Mouse (Mus musculus): ENCODE measurements around the gene Gm853.

The Gm853 gene

DNA sequence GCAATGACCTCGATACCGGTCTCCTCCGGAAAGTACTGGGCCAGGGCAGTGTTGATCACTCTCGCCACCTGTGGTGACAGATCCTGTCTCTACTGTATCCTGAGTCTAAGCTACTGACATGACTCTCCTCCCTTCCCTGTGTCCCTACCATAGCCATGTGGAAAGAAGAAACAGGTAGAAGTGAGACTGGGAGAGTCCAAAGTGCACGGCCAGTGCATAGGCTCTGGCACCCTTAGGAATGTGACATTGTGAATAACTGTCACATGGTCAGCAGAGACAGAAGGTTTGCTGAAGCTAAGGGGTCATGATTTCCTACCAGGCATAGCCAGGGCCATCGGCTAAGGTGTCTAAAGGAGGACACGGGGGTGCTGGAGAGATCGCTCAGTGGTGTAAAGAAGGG lies 6.8 kb downstream of the Gm853 start:
- no peak for DNase-seq (ENCODE audit: low read depth, low spot score)

- no peak for DNase-seq (ENCODE audit: low read depth, low spot score)
These were observed 8.3 kb downstream of the Gm853 start for GRCm38 (mm10) chr4:130213857-130214256.

DNA sequence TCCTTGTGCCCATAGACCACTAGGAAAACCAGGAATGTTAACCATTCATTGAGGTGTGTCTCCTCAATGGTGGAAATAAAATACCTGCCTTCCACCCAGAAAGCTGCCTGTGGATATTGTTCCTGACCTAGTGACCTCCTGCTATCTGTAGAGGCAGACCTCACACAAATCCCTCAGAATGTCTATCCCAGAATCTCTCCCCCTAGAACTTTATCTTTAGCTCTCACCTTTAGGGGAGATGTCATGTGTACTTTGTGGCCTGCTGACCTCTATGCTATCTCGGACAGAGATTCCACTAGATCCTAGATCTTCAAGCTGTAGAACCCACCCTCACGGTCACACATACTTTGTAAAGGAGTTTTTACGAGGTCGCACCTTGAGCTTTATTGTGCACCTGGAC lies 9.0 kb downstream of the Gm853 start:
- DNase-seq (ENCODE audit: low read depth, low spot score), result no peak

DNA sequence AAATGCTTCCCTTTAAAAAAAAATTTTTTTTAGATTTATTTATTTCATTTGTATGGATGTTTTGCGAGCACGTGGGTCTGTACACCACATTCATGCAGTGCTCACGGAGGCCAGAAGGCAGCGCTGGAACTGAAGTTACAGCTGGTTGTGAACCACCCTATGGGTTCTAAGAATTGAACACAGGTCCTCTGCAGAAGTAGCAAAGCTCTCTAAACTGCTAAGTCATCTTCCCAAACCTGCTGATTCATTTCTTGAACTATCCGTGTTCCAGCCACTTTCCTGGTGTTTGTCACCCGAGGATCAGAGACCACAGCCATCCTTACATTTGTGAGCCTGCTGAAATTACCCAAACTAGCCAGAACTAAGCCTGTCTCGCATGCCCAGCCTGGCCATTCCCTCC lies 9.8 kb downstream of the Gm853 start:
- DNase-seq (ENCODE audit: low read depth, low spot score), result no peak

DNA sequence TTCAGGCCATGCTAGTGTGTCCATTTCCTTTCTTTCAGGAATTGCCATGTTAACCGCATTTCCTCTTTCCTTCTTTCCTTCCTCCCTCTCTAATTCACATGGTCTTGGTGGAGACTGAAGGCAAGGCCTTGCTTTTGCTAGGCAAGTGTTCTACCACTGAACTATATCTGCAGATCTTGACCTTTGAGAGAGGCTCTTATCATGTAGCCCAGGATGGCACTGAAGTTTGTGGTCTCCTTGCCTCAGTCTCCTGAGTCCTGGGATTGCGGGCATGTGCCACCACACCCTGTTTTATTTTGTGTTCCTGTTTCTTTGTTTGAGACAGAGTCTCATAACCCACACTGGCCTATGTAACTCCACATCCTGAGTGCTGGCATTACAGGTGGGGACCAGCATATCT lies 10.3 kb downstream of the Gm853 start:
- no peak for DNase-seq (ENCODE audit: low read depth, low spot score)

DNA sequence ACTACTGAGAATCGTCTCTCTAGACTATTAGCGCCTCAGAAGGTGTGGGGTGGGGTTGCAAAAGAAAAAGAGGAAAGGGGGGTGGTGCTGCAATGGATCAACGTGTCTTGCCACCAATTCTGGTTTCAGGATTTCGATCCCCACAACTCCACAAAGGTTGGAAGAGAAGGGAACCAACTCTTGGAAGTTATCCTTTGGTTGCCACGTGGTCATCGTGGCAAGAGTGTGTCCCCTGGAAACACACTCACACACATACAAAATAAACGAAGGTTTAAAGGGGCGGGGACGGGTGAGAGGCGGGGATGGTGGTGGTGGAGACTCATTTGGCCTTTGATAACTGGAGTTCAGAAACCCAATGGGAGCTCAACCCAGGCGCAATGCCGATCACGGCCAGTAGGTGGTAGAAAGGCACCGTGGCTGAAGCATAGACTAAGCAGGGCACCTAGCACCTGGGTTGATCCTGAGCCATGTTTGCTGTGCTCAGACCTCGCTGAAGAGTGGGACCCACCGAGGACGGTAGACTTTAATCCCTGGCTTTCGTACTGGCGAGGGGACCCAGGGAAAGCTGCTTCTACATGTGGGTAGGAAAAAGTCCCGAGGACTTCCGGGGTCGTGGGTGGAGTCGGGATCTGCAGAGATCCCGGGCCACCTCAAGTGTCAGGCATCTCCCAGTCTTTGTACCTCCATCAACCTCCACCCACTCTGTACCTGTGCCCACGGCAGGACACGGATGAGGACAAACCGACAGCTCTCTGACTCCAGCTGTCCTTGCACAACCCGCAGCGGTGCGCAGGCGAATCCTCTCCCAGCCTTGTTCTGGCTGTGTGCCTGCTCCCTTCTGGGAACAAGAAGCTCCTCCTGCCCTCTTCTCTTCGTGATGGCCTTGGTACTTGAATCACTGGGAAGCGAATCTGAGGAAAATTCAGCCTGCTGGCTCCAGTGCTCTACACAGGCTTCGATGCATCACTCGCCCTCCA lies 23.2 kb downstream of the Gm853 start:
- DNase-seq (ENCODE audit: low read depth, low spot score), result peak; percentile 79

DNA sequence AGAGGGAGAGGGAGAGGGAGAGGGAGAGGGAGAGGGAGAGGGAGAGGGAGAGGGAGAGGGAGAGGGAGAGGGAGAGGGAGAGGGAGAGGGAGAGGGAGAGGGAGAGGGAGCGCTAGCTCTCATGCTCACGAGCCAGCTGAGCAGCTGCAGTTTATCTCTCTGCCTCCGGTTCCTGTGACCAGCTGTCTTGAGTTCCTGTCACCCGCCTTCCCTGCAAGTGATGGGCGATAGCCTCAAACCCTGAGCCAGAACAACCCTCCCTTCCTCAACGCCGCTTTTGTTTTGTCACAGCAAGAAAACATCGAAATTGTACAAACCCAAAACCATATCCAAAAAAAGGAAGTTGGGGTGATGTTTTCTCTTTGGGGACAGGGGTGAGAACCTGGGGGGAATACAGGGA lies 25.7 kb downstream of the Gm853 start:
- DNase-seq (ENCODE audit: low read depth, low spot score), result no peak

DNA sequence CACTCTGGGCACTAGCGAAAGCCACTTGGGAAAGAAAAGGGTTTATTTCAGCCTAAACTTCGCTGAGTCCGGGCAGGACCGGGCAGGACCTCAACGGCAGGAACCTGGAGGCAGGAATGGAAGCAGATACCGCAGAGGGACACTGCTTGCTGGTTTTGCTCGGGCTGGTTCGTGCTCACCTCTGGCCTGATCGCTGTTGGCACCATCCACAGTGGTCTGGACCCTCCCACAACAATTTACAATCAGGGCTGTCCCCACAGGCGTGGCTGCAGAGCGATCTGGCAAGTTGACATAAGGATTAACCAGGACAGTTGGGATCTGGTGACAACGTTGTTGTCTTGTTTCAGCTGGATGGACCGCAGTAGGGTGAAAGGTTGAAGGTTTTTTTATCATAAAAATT lies 26.3 kb downstream of the Gm853 start:
- no peak for DNase-seq (ENCODE audit: low read depth, low spot score)

DNA sequence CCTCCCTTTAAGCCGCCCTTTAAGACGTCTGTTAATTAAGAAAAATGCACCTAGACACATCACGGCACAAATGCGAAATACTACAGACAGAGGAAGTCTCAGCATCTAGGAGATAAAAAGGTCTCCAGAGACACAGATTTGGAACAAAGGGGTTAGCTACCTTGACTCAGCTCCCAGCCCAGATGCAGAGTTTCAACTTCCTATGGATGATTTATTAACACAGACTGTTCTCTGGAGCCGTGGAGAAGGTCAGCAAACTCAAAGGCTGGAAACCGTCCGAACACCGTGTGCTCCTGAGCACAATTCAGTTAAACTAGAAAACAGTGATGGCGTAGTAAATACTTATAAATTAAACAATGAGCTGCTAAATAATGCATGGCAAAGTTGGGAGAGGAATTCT lies 29.9 kb downstream of the Gm853 start:
- no peak for DNase-seq (ENCODE audit: low read depth, low spot score)

DNA sequence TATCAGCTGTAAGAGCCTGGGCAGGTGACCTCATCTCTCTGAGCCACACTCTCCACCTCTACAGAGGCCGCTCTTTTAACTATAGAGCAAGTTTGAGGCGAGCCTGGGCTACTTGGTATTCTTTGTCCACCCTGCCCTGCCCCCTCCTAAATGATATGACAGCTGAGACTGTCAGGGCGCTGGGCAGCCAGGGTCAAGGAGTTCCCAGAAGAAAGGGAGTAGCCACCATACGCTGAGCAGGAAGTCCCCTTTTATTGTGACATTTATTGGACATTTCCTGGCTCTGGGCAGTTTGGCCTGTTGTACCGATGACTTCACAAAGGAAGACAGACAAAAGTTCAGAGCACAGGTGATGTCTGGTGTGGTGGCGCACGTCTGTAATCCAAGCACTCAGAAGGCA lies 32.6 kb downstream of the Gm853 start:
- DNase-seq (ENCODE audit: low read depth, low spot score), result no peak

DNA sequence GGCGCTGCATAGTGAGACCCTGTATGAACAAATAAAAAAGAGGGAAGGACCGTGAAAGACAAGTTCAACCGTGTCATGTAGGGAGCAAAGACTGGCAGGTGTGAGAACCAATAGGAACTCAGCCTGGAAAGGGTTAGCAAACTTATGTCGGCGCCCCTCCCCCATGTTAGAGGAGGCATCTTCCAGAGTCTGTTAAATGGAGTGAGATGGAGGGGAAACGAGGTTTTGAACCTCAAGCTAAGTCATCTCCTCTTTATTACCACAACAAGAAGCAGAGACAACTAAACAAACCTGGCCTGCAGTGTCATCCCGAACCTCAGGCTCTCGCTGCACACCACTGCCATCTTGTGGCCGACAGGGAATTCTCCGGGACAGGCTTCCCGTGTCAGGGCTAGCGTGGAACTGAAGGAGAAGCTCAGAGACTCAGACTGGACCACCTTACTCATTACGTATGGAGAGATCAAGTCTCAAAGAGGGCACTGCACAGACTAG lies 33.3 kb downstream of the Gm853 start:
- DNase-seq (ENCODE audit: low read depth, low spot score), result peak; percentile 83

- DNase-seq (ENCODE audit: low read depth, low spot score), result no peak
These were observed 35.3 kb downstream of the Gm853 start for GRCm38 (mm10) chr4:130186891-130187290.

GRCm38 (mm10) chr4:130186450-130186849 lies 35.8 kb downstream of the Gm853 start:
- DNase-seq (ENCODE audit: low read depth, low spot score), result no peak

- DNase-seq (ENCODE audit: low read depth, low spot score), result no peak
These were observed 38.3 kb downstream of the Gm853 start for GRCm38 (mm10) chr4:130183879-130184278.

GRCm38 (mm10) chr4:130183023-130183422 lies 39.2 kb downstream of the Gm853 start:
- DNase-seq (ENCODE audit: low read depth, low spot score), result no peak

GRCm38 (mm10) chr4:130181886-130182285 lies 40.3 kb downstream of the Gm853 start:
- no peak for DNase-seq (ENCODE audit: low read depth, low spot score)

GRCm38 (mm10) chr4:130180909-130181602 lies 41.1 kb downstream of the Gm853 start:
- no peak for DNase-seq (ENCODE audit: low read depth, low spot score)

- DNase-seq (ENCODE audit: low read depth, low spot score), result no peak
These were observed 42.3 kb downstream of the Gm853 start for GRCm38 (mm10) chr4:130179876-130180275.

GRCm38 (mm10) chr4:130177536-130177935 lies 44.7 kb downstream of the Gm853 start:
- DNase-seq (ENCODE audit: low read depth, low spot score), result no peak

DNA sequence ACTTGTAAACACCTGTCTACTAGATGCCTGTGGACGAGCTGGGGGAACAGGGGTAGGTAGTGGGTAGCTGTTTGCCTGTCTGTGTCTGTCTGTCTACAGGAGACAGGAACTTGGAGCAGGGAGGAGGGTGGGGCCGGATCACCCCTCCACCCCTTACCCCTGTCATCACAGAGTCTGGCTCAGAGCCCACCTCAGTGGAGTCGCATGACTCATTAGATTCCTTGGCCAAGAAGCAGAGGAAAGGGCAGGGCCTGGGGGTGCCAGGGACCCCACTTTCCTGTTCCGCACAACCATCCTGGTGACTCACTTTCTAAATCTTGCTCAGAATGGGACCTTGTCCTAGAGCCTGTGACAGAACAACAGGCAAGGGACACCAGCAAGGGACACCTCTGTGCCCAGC lies 45.1 kb downstream of the Gm853 start:
- no peak for DNase-seq (ENCODE audit: low read depth, low spot score)

DNA sequence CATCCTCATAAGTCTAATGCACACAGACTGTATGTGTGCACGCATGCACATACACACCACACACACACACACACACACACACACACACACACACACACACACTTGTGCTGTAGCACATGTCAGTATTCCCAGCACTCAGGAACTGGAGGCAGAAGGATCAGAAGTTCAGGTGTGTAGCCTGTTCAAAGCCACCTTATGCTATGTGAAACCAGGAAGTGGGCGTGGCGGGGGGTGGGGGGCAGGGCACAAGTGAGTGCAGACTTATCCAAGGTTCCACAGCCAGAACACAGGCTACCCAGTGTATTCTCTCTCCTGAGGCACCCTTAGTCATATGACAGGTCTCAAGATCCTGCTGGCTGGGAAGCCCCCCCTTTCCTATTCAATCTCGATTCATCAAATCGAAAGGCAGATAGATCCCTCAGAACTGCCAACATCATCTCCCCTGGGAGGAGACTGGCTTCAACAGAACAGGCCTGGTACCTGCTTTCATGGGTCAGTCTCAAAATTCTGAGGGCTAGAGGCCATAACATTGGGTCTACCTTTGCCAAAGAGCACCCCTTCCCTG lies 46.0 kb downstream of the Gm853 start:
- DNase-seq (ENCODE audit: low read depth, low spot score), result peak; percentile 16

DNA sequence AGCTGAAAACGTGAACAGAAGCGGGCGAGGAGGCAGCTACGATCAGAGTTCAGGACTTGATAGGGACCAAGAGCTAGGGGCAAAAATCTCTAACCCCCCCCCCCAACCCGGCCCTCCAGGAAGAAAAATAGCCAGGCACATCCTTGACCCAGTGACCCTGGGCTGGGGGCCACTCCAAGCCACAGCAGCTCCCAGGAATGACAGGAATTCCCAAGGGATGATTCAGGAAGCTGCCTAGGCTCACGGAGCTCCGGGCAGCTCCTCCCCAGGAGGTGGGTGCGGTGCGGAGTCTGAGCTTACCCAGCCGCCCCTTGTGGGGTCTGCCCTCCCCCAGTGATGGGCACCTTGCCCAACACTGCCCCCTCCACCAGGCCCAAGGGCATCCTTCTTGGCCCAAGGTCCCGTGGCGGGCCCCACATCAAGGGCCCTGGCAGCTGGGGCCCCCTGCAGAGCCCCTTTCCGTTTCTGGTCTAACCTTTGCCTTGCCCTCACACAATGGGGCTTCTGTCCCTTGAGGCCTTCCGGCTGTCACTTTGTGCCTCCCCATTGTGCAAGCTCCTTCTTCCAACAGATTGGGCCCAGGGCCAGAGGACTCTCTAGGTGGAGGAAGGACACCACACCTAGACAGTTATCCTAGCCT lies 47.0 kb downstream of the Gm853 start, which contains the start of gene Tinagl1:
Gene Tinagl1 (minus strand): TSS at position 51 of the 640 bp plus-strand sequence.
- DNase-seq (ENCODE audit: low read depth, low spot score), result no peak
